Mouse (Mus musculus): Measurements from ENCODE around the gene Pik3cg.

DNA sequence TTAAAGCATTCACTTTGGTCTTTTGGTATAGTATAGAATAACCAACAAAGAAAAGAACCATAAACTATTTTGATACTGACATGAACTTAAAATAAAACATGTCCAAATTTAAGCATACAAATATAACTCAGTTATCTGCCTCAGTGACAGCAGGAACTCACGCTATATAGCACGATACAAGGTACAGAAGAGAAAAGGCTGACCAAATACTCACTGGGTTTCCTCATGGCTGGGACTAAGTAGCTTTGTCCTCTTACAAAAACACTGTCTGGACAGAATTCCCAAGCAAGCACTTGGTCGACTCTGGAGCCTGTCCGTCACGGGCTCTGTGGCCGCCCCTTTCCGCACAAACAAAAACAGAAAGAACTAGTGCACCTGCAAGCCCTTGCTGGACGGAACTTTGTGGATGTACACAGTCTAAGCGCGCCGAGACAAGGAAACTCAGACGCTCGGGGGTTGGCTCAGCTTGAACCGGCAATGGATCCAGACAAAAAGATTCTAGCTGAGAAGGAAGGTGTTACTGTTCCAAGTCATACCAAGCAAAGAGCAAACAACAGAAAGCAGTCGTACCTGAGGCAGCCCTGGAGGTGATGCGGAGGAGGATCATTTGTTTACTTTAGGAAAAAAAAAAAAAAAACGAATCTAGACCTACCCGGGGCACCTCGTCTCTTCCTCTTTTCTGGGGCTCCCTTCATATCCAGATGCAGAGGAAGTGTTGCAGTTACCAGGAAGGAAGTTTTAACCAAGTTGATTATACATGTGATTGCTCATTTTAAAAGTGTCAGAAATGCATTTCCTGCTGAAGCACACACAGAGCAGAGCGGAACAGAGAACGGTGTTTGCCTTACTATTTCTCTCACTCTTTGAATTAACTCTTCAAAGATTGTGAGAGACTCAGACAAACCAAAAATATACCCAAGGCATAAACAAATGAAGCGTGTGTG lies at the start of gene Pik3cg:
- TF ChIP-seq CTCF (IDR thresholded peaks at IDR 0.05; ENCODE audit: borderline replicate concordance, control insufficient read depth, extremely low read depth, insufficient read depth, low read length, poor library complexity) (no peak), POLR2A (IDR thresholded peaks at IDR 0.05; ENCODE audit: control insufficient read depth, extremely low read depth, insufficient read depth, low read length, poor library complexity) (no peak)

All from thymus, adult 2 months (tissue).